ENCODE assay signal across 9 mouse cellular contexts in the genomic region with DNA sequence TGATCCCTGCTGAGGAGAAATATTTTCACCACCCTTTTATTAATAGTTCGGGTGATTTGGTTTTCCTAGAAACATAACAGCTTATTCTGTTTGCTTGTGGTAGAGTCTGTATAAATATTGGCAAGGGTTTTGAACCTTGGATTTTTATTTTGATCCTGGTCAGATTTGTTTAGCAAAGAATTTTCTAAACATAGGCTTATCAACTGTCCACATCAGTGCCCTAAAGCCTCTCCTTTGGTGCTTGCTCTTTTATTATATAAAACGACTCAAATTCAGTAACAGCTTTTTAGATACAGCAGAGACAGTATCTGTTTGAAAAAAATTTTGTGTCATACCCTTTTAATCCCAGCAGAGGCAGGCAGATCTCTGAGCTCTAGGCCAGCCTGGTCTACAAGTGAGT. TPM values are rescaled to one million over a fixed set of nuclear protein-coding genes. Genes with fewer than 3 reads are reported as not detected.
A peak's percentile ranks its signal among the peaks of the same experiment; 100 is the strongest.
DNase-seq lines count a peak whose midpoint lies in the region; ATAC-seq and TF ChIP-seq lines count a peak whose summit lies in the region.
"Had no signal": no experiment of that assay in that cellular context is flagged by ENCODE, and none has a peak within 500 bp of the region (broad histone marks: within the 10 kb centered on the region; RNA-seq: fewer than 3 reads in every experiment).

No protein-coding gene starts in this region.

- no peaks in the 10 kb centered on the region for H3K27me3 ChIP-seq in liver, adult 2 months (ENCODE audit: control insufficient read depth, insufficient read depth, low read length)
- H3K27me3 ChIP-seq in forebrain, embryonic 12.5 days: no peaks in the 10 kb centered on the region
- H3K27me3 ChIP-seq in limb, embryonic 12.5 days: no peaks in the 10 kb centered on the region
- H3K27me3 ChIP-seq in midbrain, postnatal 0 days (ENCODE audit: insufficient read depth, low read length): no peaks in the 10 kb centered on the region

- peaks cover 5% of the 10 kb centered on the region for H3K4me1 ChIP-seq in liver, adult 2 months (ENCODE audit: control insufficient read depth, insufficient read depth, low read length)
- peaks cover 16% of the 10 kb centered on the region for H3K4me1 ChIP-seq in forebrain, embryonic 12.5 days
- H3K4me1 ChIP-seq in limb, embryonic 12.5 days (replicated peaks): peaks cover 11% of the 10 kb centered on the region
- H3K4me1 ChIP-seq in midbrain, postnatal 0 days (ENCODE audit: insufficient read depth, low read length): peaks cover 3% of the 10 kb centered on the region; the same call in 1 of the 2 replicates

- H3K4me3 ChIP-seq in liver, adult 2 months (ENCODE audit: insufficient read depth, low read depth, low read length): no peak overlapping the region; the same call in 1 of the 2 replicates
- peak overlapping the region; percentile 74; the same call in 1 of the 2 replicates for H3K4me3 ChIP-seq in forebrain, embryonic 12.5 days (replicated peaks)
- H3K4me3 ChIP-seq in limb, embryonic 12.5 days (replicated peaks): no peak overlapping the region
- no peak overlapping the region for H3K4me3 ChIP-seq in midbrain, postnatal 0 days (ENCODE audit: low read depth, low read length)

- no peak for TF ChIP-seq CTCF in liver, adult 2 months (IDR thresholded peaks at IDR 0.05; ENCODE audit: low read depth, low read length)
- TF ChIP-seq CTCF in midbrain, postnatal 0 days (IDR thresholded peaks at IDR 0.05): no peak

- H3K9ac ChIP-seq in liver, adult 2 months (ENCODE audit: low read depth, low read length): no peak overlapping the region
- H3K9ac ChIP-seq in forebrain, embryonic 12.5 days: no peak overlapping the region
- H3K9ac ChIP-seq in limb, embryonic 12.5 days (replicated peaks): no peak overlapping the region
- 0 out of 2 replicates have a peak overlapping the region, but pooled peaks have one; percentile 8 for H3K9ac ChIP-seq in midbrain, postnatal 0 days (replicated peaks; ENCODE audit: low read length, poor library complexity, severe bottlenecking)

- H3K4me2 ChIP-seq in forebrain, embryonic 12.5 days: peak overlapping the region; percentile 73
- peak overlapping the region; percentile 85 for H3K4me2 ChIP-seq in limb, embryonic 12.5 days
- H3K4me2 ChIP-seq in midbrain, postnatal 0 days (ENCODE audit: low read depth, low read length, poor library complexity, severe bottlenecking): no peak overlapping the region

- peaks cover 10% of the 10 kb centered on the region for H3K36me3 ChIP-seq in liver, adult 2 months (ENCODE audit: control insufficient read depth, insufficient read depth, low read length)
- H3K36me3 ChIP-seq in forebrain, embryonic 12.5 days (replicated peaks): peaks cover 12% of the 10 kb centered on the region
- H3K36me3 ChIP-seq in limb, embryonic 12.5 days: peaks cover 28% of the 10 kb centered on the region
- H3K36me3 ChIP-seq in midbrain, postnatal 0 days (ENCODE audit: insufficient read depth, low read length): peaks cover 8% of the 10 kb centered on the region; the same call in 1 of the 2 replicates

- no peak for TF ChIP-seq POLR2A in liver, adult 2 months (IDR thresholded peaks at IDR 0.05; ENCODE audit: extremely low read depth, insufficient read depth, low read length)

- 17% methylated on average over 2 of the region's 2 CpGs for WGBS in liver, adult 2 months
- WGBS in forebrain, embryonic 12.5 days: 75% methylated on average over 2 of the region's 2 CpGs
- 64% methylated on average over 2 of the region's 2 CpGs for WGBS in limb, embryonic 12.5 days
- WGBS in midbrain, postnatal 0 days: 74% methylated on average over 2 of the region's 2 CpGs

- no peak overlapping the region for H3K27ac ChIP-seq in liver, adult 2 months (replicated peaks; ENCODE audit: insufficient read depth, low read depth, low read length)
- no peak overlapping the region for H3K27ac ChIP-seq in forebrain, embryonic 12.5 days
- H3K27ac ChIP-seq in limb, embryonic 12.5 days: no peak overlapping the region
- H3K27ac ChIP-seq in midbrain, postnatal 0 days (ENCODE audit: low read depth, low read length): no peak overlapping the region

- no peaks in the 10 kb centered on the region for H3K9me3 ChIP-seq in forebrain, embryonic 12.5 days
- H3K9me3 ChIP-seq in limb, embryonic 12.5 days: no peaks in the 10 kb centered on the region
- H3K9me3 ChIP-seq in midbrain, postnatal 0 days (ENCODE audit: low read length): no peaks in the 10 kb centered on the region

- peak; percentile 71 for DNase-seq in liver, adult 2 months (ENCODE audit: extremely low read depth, low read depth, low spot score)
- DNase-seq in liver: no peak
- no peak for DNase-seq in midbrain, postnatal 0 days (ENCODE audit: low spot score)
- no peak for DNase-seq in testis, postnatal 10 days (ENCODE audit: low spot score)
- DNase-seq in thymus, postnatal 25 days: no peak
- DNase-seq: right cerebral cortex, postnatal 4 days had no signal

- no peak for ATAC-seq in forebrain, embryonic 12.5 days (ENCODE audit: low FRiP score)
- no peak for ATAC-seq in limb, embryonic 12.5 days (ENCODE audit: insufficient number of reproducible peaks, insufficient read depth, low FRiP score, low TSS enrichment, low read depth)
- no peak for ATAC-seq in midbrain, postnatal 0 days (ENCODE audit: low FRiP score)
- ATAC-seq in activated CD4-positive, CD25-positive, alpha-beta regulatory T cell, adult 4 months: no peak

- peaks cover 9% of the 10 kb centered on the region; the same call in 1 of the 2 replicates for H3K79me2 ChIP-seq in liver, adult 2 months (ENCODE audit: control insufficient read depth, insufficient read depth, low read length)

RNA-seq across cellular contexts. Expression of a gene that starts 1.4 kb away (rescaled TPM):
- 12.1 and 13.1 TPM in 2 replicates for total RNA-seq in liver, adult 2 months (2014; rRNA removed)
- 6.7 and 7.6 TPM in 2 replicates for polyA plus RNA-seq in liver, adult 2 months (2012; rRNA removed)
- 12.3 and 17.3 TPM in 2 replicates for polyA plus RNA-seq in forebrain, embryonic 12.5 days (2016; fragmentation: Nextera tagmentation; extraction: Ambion mirVana)
- 14.7 and 17.4 TPM in 2 replicates for polyA plus RNA-seq in limb, embryonic 12.5 days (2016; fragmentation: Nextera tagmentation; extraction: Ambion mirVana)
- total RNA-seq in midbrain, postnatal 0 days (2014; rRNA removed): 15.9 and 24.0 TPM in 2 replicates
- 10.0 and 10.4 TPM in 2 replicates for polyA plus RNA-seq in midbrain, postnatal 0 days (2015; fragmentation: Nextera tagmentation; extraction: Ambion mirVana)
- 10 to 100 TPM in 1 of 2 experiments, 1 to 10 TPM in 1; 8.3 to 10.4 TPM for polyA plus RNA-seq in activated CD4-positive, CD25-positive, alpha-beta regulatory T cell, adult 4 months (2017; shearing (Covaris generic))

RNA-seq across cellular contexts. Expression of a gene that starts 1.5 kb away (rescaled TPM):
- 87.0 and 90.1 TPM in 2 replicates for total RNA-seq in liver, adult 2 months (2014; rRNA removed)
- 127 and 130 TPM in 2 replicates for polyA plus RNA-seq in liver, adult 2 months (2012; rRNA removed)
- polyA plus RNA-seq in forebrain, embryonic 12.5 days (2016; fragmentation: Nextera tagmentation; extraction: Ambion mirVana): 97.7 and 104 TPM in 2 replicates
- 96.8 and 101 TPM in 2 replicates for polyA plus RNA-seq in limb, embryonic 12.5 days (2016; fragmentation: Nextera tagmentation; extraction: Ambion mirVana)
- total RNA-seq in midbrain, postnatal 0 days (2014; rRNA removed): 71.4 and 79.8 TPM in 2 replicates
- 104 and 110 TPM in 2 replicates for polyA plus RNA-seq in midbrain, postnatal 0 days (2015; fragmentation: Nextera tagmentation; extraction: Ambion mirVana)
- polyA plus RNA-seq in activated CD4-positive, CD25-positive, alpha-beta regulatory T cell, adult 4 months (2017; shearing (Covaris generic)): 100 to 1,000 TPM; 149 to 162 TPM
